ENCODE assay signal across 21 mouse cellular contexts in genomic region chr2:171574360-171574759, GRCm38 (mm10).
"Had no signal": no experiment of that assay in that cellular context is flagged by ENCODE, and none has a peak within 500 bp of the region (broad histone marks: within the 10 kb centered on the region; RNA-seq: fewer than 3 reads in every experiment).

No protein-coding gene starts in this region.

- H3K9me3 ChIP-seq: midbrain, embryonic 12.5 days; neural tube, embryonic 15.5 days; stomach, embryonic 15.5 days had no signal

- H3K4me2 ChIP-seq: lung, embryonic 14.5 days; midbrain, embryonic 12.5 days; neural tube, embryonic 13.5 days; neural tube, embryonic 15.5 days; stomach, embryonic 15.5 days had no signal

- H3K27me3 ChIP-seq: midbrain, embryonic 12.5 days; neural tube, embryonic 13.5 days; neural tube, embryonic 15.5 days; stomach, embryonic 15.5 days had no signal

- DNase-seq: lung, adult 18-20 months; lung, embryonic 14.5 days; lung, postnatal 10 days; lung, postnatal 4 days; midbrain, embryonic 14.5 days; retina, postnatal 1 day; right cerebral cortex, adult 18-20 months; right cerebral cortex, postnatal 25 days; right cerebral cortex, postnatal 4 days; spleen, adult 18-20 months; thymus, adult 18-20 months; thymus, postnatal 14 days; thymus, postnatal 36 days had no signal

- H3K27ac ChIP-seq: midbrain, embryonic 12.5 days; neural tube, embryonic 13.5 days; neural tube, embryonic 15.5 days; stomach, embryonic 15.5 days; stomach, postnatal 0 days had no signal

- H3K36me3 ChIP-seq: midbrain, embryonic 10.5 days; midbrain, embryonic 12.5 days; neural tube, embryonic 13.5 days; neural tube, embryonic 15.5 days; stomach, embryonic 15.5 days had no signal

- H3K4me1 ChIP-seq: midbrain, embryonic 12.5 days; neural tube, embryonic 15.5 days; stomach, embryonic 15.5 days had no signal

- H3K9ac ChIP-seq: lung, embryonic 14.5 days; midbrain, embryonic 12.5 days; neural tube, embryonic 13.5 days; neural tube, embryonic 15.5 days; stomach, embryonic 15.5 days had no signal

- H3K4me3 ChIP-seq: midbrain, embryonic 10.5 days; midbrain, embryonic 12.5 days; myocyte; neural tube, embryonic 13.5 days; neural tube, embryonic 15.5 days; stomach, embryonic 15.5 days had no signal

- ATAC-seq: midbrain, embryonic 16.5 days had no signal
